Mouse (Mus musculus): ENCODE data around the gene Tmsb10.

Gene Tmsb10

DNA sequence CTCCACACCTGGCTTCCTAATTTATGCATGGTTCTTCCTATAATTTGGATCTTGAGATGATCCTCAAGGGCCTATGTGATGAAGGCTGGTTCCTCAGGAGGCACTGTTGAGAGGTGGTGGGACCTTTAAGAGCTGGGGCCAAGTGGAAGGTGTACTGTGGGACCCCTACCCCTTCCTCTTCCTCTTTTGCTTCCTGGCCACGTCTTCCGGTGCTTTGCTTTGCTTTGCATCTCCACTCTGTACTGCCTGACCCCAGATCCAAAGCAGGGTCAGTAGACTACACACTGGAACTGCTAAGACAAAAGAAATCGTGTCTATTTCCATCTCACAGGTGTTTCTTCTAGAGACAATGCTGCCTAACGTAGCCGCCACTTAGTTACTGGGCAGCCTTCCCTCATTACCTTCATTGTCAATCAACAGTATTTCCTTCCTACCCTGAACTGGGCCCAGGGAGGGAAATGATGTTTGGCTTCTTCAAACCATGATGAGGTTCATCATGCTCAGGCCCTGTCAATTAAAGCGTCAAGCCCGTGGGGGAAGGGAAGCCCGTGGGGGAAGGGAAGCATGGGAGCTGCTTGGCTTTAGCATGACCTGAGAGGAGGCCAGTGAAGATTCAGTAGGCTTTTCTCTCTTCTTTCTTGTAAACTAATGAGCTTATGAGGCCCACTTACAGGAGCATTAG is 2.9 kb downstream of the Tmsb10 start:
- DNase-seq (ENCODE audit: low spot score): no peak

DNA sequence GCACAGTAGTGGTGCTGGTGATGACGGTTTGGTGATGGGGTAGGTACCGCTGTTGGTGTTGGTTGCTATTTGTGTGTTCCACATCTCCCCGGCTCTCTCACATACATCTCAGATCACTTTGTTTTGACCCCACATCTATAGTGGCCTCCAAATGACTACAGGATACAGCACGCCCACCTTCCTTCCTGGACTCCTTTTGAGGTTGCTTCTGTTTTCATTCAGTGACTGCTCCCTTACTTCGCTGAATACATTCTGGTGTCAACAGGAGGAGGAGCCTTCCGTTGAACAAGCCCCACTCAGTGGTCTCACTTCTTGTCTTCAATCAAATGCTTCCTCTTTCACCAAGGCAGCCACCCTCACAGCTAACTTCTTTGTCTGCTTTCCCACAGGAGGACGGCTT is 3.8 kb downstream of the Tmsb10 start:
- no peak for DNase-seq (ENCODE audit: low spot score)

GRCm38 (mm10) chr6:72952967-72953366 is 5.6 kb downstream of the Tmsb10 start:
- no peak for DNase-seq (ENCODE audit: low spot score)

DNA sequence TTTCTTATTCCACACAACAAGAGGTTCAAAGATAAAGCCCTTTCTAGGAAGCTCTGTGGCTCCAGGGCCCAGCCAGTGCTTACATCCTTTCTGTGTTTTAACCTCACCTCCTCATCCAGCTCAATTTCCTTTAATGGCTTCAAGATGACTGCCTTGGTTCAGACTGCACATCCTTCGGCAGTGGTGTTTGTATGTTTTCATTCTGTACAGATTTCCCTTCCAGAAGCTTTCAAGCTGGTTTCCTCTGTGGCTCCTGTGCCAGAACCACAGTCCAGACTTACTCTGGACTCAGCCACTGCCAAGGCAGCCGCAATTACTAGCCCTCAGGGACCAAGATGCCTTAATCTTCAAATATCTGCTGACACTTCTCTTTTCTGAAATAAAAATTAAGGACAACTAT is 6.3 kb downstream of the Tmsb10 start:
- DNase-seq (ENCODE audit: low spot score): no peak

- DNase-seq (ENCODE audit: low spot score): no peak
Measured at GRCm38 (mm10) chr6:72949161-72949756, 9.3 kb downstream of the Tmsb10 start.

- DNase-seq (ENCODE audit: low spot score): no peak
Measured at GRCm38 (mm10) chr6:72948392-72948791, 10.2 kb downstream of the Tmsb10 start.

DNA sequence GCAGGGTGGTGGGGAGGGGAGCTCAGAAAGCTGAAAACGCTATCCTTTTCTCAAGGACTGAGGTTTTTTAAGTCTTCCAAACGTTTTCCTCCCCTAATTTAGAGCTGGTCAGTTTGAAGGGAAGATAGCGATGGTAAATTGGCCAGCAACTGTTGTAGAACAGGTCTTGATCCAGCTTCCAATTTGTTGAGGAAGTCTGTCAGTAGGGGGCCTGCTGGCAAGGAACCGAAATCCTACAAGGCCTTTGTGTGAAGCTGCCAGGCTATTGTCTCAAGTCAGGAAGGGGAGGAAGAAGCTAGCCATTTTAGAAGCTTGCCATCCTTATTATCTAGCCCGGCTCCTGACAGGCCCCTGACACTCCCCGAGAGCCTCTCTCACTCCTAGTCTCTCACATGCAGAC is 10.6 kb downstream of the Tmsb10 start:
- no peak for DNase-seq (ENCODE audit: low spot score)

- peak; percentile 67 for DNase-seq (ENCODE audit: low spot score)
Measured at GRCm38 (mm10) chr6:72940493-72940892, 18.1 kb downstream of the Tmsb10 start.

- no peak for DNase-seq (ENCODE audit: low spot score)
Measured at GRCm38 (mm10) chr6:72937859-72938258, 20.7 kb downstream of the Tmsb10 start.

DNA sequence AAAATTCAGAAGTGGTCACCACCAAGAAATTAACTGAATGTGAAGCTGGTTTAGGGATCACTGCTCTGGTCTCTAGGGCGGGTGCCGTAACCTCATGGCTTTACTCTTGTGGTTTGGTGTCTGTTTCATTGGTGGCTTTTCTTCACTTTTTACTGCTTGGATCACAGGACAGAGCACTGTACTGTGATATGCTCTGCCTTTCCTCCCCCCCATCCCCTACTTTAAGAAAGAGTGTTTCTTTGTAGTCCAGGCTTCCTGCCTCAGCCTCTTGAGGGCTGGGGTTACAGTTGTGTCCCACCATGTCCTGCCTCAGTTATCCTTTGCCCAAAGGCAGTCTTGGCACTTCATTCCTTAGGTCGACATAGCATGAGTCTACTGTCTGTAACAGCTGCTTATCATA is 21.1 kb downstream of the Tmsb10 start:
- DNase-seq (ENCODE audit: low spot score): no peak

DNA sequence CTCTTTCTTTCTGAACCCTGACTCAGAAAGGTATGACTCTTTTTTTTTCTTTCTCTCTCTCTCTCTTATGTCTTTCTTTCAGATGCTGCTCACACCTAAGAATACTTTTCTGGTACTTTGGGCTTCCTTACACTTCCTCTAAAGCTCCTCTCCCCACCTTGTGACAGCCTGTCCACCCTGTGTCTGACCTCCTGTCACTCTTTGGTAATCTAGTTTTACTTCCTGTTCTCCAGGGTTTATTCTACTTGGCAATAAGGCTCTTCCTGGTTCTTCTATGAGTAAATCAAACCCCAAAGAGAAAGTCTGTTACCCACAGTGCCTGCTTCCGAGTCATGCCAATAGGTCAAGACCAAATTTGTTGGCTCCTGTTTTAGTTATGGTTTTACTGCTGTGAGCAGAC is 25.6 kb downstream of the Tmsb10 start:
- no peak for DNase-seq (ENCODE audit: low spot score)

DNA sequence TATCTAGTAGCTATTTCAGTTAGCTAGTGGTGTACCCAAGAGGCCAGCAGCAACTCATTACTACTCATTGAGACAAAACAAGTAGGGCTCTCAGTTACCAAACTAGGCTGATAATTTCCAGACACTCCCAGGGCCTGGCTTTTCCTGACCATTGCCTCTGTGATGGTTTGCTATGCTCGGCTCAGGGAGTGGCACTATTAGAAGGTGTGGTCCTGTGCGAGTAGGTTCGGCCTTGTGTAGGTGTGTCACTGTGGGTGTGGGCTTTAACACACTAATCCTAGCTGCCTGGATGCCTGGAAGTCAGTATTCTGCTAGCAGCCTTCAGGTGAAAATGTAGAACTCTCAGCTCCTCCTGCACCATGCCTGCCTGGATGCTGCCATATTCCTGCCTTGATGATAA is 27.0 kb downstream of the Tmsb10 start:
- DNase-seq (ENCODE audit: low spot score): no peak

- no peak for DNase-seq (ENCODE audit: low spot score)
Measured at GRCm38 (mm10) chr6:72929795-72930398, 28.7 kb downstream of the Tmsb10 start.

DNA sequence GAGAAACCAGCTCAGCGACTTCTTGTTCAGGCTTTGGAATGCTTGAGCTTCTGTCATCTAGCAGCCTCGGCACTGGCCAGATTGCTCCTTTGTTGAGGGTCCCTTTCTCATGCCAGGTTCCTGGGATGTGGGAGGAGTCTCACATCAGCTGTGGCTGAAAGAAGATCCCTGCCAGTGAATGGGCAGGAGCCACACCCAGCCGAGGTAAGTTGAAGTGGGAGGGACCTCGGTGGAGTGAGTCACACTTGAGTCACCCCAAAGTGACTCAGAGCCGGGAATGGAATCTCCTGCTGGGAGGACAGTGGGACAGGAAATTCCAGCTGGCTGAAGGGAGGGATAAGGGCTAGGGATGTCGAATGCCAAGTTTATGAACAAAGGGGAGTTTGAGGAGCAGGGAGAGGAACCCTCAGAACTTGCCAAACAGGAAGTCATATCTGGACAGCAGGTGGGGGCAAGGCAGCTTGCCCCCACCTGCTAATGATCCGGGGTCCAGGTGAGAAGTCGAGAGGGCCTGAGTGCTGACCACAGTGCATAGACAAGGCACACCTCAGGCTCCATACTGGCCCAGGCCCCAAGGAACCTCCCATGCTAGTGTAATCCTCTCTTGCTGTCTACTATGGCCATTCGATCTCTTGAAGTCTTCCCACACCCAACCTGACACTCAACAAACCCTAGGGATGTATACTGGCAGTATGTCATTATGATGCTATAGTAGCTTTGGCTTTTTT is 31.6 kb downstream of the Tmsb10 start:
- peak; percentile 18 for DNase-seq (ENCODE audit: low spot score)

- DNase-seq (ENCODE audit: low spot score): no peak
Measured at GRCm38 (mm10) chr6:72926031-72926430, 32.5 kb downstream of the Tmsb10 start.

GRCm38 (mm10) chr6:72923381-72923780 is 35.2 kb downstream of the Tmsb10 start:
- no peak for DNase-seq (ENCODE audit: low spot score)

GRCm38 (mm10) chr6:72921081-72921480 is 37.5 kb downstream of the Tmsb10 start:
- no peak for DNase-seq (ENCODE audit: low spot score)

- no peak for DNase-seq (ENCODE audit: low spot score)
Measured at GRCm38 (mm10) chr6:72918510-72919033, 40.0 kb downstream of the Tmsb10 start.

DNA sequence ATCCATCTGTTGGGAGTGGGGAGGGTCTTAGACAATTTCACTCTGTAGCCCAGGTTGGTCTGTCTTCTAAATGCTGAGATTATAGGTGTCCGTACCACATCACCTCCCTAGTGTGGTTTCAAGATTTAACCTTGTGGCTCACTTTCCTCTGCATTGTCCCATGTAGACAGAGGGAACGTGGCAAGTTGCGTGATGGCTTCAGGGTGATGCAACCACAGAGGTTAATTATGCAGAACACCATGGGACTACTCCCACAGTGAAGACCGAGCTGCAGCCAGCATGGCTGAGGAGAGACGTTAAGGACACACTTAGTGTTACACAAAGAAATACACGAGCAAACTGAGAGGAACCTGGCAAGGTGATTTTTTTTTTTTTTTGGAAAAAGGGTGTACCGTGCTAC is 42.2 kb downstream of the Tmsb10 start:
- DNase-seq (ENCODE audit: low spot score): no peak

- no peak for DNase-seq (ENCODE audit: low spot score)
Measured at GRCm38 (mm10) chr6:72914087-72914749, 44.3 kb downstream of the Tmsb10 start.

GRCm38 (mm10) chr6:72911261-72911660 is 47.3 kb downstream of the Tmsb10 start:
- no peak for DNase-seq (ENCODE audit: low spot score)
